Mouse (Mus musculus): ENCODE measurements at regions not wholly inside any gene's neighbourhood (a gene's known extent, or its start where the extent isn't known, plus 50 kb on each side); places are given as distances from the start of the nearest gene placed in this dataset.

DNA sequence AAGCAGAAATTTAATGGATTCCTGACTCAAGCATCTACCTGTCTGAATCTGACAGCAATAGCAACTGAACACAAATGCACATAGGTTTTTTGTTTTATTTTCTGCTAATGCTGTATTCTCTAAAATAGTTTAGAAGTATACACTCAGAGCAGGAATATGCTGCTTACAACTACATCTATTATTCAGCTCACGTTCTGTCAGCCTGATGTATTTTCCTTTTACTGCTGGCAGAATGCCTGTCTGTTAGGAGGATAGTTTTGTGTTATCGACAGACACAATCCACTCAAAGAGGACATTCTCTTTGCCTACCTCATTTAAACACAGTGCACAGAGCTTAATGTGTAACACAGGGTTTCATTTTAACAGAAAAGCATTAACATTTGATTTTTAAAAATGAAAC lies 269.8 kb upstream of the Chrm3 start:
- no peaks in the 10 kb centered on the region for H3K9me3 ChIP-seq
- no peaks in the 10 kb centered on the region for H3K27me3 ChIP-seq
- no peak overlapping the region for H3K27ac ChIP-seq (replicated peaks)
- no peak overlapping the region for H3K4me3 ChIP-seq
- no peak for ATAC-seq (ENCODE audit: low read depth)
- H3K9ac ChIP-seq = no peak overlapping the region
- H3K4me1 ChIP-seq (replicated peaks) = no peaks in the 10 kb centered on the region
- no peak overlapping the region for H3K4me2 ChIP-seq
- 48% methylated on average over 2 of the region's 2 CpGs for WGBS
- no peaks in the 10 kb centered on the region for H3K36me3 ChIP-seq

- no peak for ATAC-seq (ENCODE audit: low read depth)
- Histone ChIP-seq H3K27me3 (no peaks in the 10 kb centered on the region), H3K4me1 (replicated peaks) (no peaks in the 10 kb centered on the region), H3K9ac (no peak overlapping the region), H3K4me2 (no peak overlapping the region), H3K4me3 (no peak overlapping the region), H3K9me3 (no peaks in the 10 kb centered on the region), H3K27ac (replicated peaks) (no peak overlapping the region), H3K36me3 (no peaks in the 10 kb centered on the region)
Measured at GRCm38 (mm10) chr13:10619661-10620060, 259.0 kb upstream of the Chrm3 start.

GRCm38 (mm10) chr13:10618421-10618954 lies 257.8 kb upstream of the Chrm3 start:
- H3K4me2 ChIP-seq = no peak overlapping the region
- H3K9ac ChIP-seq = no peak overlapping the region
- H3K9me3 ChIP-seq = no peaks in the 10 kb centered on the region
- no peak overlapping the region for H3K27ac ChIP-seq (replicated peaks)
- no peaks in the 10 kb centered on the region for H3K36me3 ChIP-seq
- no peaks in the 10 kb centered on the region for H3K4me1 ChIP-seq (replicated peaks)
- 81% methylated on average over 3 of the region's 3 CpGs for WGBS
- ATAC-seq (ENCODE audit: low read depth) = no peak
- no peak overlapping the region for H3K4me3 ChIP-seq
- H3K27me3 ChIP-seq = no peaks in the 10 kb centered on the region

GRCm38 (mm10) chr13:10574951-10575350 lies 214.3 kb upstream of the Chrm3 start:
- H3K27me3 ChIP-seq = no peaks in the 10 kb centered on the region
- no peaks in the 10 kb centered on the region for H3K9me3 ChIP-seq
- no peak overlapping the region for H3K9ac ChIP-seq
- 88% methylated on average over 5 of the region's 5 CpGs for WGBS
- no peak overlapping the region for H3K27ac ChIP-seq (replicated peaks)
- no peaks in the 10 kb centered on the region for H3K36me3 ChIP-seq
- no peak overlapping the region for H3K4me3 ChIP-seq
- H3K4me2 ChIP-seq = no peak overlapping the region
- ATAC-seq (ENCODE audit: low read depth) = no peak
- H3K4me1 ChIP-seq (replicated peaks) = no peaks in the 10 kb centered on the region

- 86% methylated on average over 1 of the region's 1 CpGs for WGBS
- no peak for ATAC-seq (ENCODE audit: low read depth)
- Histone ChIP-seq H3K27me3 (no peaks in the 10 kb centered on the region), H3K4me2 (no peak overlapping the region), H3K27ac (replicated peaks) (no peak overlapping the region), H3K4me3 (no peak overlapping the region), H3K4me1 (replicated peaks) (no peaks in the 10 kb centered on the region), H3K36me3 (no peaks in the 10 kb centered on the region), H3K9me3 (no peaks in the 10 kb centered on the region), H3K9ac (no peak overlapping the region)
Measured at GRCm38 (mm10) chr13:10566825-10567224, 206.2 kb upstream of the Chrm3 start.

- Histone ChIP-seq H3K36me3 (no peaks in the 10 kb centered on the region), H3K4me1 (replicated peaks) (no peaks in the 10 kb centered on the region), H3K4me3 (no peak overlapping the region), H3K27ac (replicated peaks) (no peak overlapping the region), H3K9me3 (no peaks in the 10 kb centered on the region), H3K9ac (no peak overlapping the region), H3K27me3 (no peaks in the 10 kb centered on the region), H3K4me2 (no peak overlapping the region)
- 74% methylated on average over 1 of the region's 1 CpGs for WGBS
- no peak for ATAC-seq (ENCODE audit: low read depth)
Measured at GRCm38 (mm10) chr13:10557559-10557958, 196.9 kb upstream of the Chrm3 start.

- Histone ChIP-seq H3K36me3 (no peaks in the 10 kb centered on the region), H3K4me3 (no peak overlapping the region), H3K27ac (replicated peaks) (no peak overlapping the region), H3K9me3 (no peaks in the 10 kb centered on the region), H3K4me1 (replicated peaks) (no peaks in the 10 kb centered on the region), H3K27me3 (no peaks in the 10 kb centered on the region), H3K9ac (no peak overlapping the region), H3K4me2 (no peak overlapping the region)
- no peak for ATAC-seq (ENCODE audit: low read depth)
- 83% methylated on average over 2 of the region's 2 CpGs for WGBS
Measured at GRCm38 (mm10) chr13:10554595-10554994, 193.9 kb upstream of the Chrm3 start.

- Histone ChIP-seq H3K27ac (replicated peaks) (no peak overlapping the region), H3K4me3 (no peak overlapping the region), H3K4me2 (no peak overlapping the region), H3K9ac (no peak overlapping the region), H3K9me3 (no peaks in the 10 kb centered on the region), H3K36me3 (no peaks in the 10 kb centered on the region), H3K27me3 (no peaks in the 10 kb centered on the region), H3K4me1 (replicated peaks) (no peaks in the 10 kb centered on the region)
- no peak for ATAC-seq (ENCODE audit: low read depth)
- 100% methylated on average over 1 of the region's 1 CpGs for WGBS
Measured at GRCm38 (mm10) chr13:10542723-10543122, 182.1 kb upstream of the Chrm3 start.

DNA sequence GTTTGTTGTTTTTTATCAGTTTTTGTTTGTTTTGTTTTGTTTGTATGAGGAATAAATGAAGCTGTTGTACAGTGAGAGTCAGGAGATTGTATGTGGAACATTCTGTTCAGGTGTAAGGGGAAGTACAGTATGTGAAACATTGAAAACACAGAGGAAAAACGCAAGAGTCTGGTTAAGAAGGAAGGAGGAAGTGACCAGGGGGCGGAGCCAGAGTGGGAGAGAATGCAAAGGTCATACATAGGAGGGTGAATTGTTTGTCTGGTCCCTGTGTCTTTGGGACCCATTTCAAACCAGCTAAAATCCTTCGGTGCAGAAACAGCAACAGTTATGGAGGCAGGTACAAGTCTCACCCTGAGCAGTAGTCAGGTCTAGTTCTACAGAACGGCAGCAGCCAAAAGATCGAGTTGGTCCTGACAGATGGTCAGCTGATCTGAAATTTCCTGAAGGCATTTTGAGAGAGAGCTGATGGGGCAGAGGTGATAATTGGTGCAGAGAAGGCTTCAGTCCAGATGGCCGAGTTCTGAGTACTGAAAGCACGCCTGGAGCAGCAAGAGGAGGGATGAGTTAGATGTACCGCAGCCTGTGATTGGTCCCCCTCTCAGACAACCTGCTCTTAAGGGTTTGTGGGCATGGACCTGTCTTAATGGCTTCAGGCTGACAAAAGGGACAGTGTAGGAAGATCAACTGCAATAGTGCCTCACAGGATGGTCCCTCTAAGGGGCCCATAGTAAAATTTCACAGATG lies 179.7 kb upstream of the Chrm3 start:
- H3K27me3 ChIP-seq = no peaks in the 10 kb centered on the region
- H3K4me1 ChIP-seq (replicated peaks) = no peaks in the 10 kb centered on the region
- no peaks in the 10 kb centered on the region for H3K36me3 ChIP-seq
- H3K27ac ChIP-seq (replicated peaks) = no peak overlapping the region
- WGBS = 79% methylated on average over 8 of the region's 8 CpGs
- no peaks in the 10 kb centered on the region for H3K9me3 ChIP-seq
- no peak overlapping the region for H3K4me3 ChIP-seq
- no peak overlapping the region for H3K4me2 ChIP-seq
- no peak overlapping the region for H3K9ac ChIP-seq
- ATAC-seq (ENCODE audit: low read depth) = no peak

DNA sequence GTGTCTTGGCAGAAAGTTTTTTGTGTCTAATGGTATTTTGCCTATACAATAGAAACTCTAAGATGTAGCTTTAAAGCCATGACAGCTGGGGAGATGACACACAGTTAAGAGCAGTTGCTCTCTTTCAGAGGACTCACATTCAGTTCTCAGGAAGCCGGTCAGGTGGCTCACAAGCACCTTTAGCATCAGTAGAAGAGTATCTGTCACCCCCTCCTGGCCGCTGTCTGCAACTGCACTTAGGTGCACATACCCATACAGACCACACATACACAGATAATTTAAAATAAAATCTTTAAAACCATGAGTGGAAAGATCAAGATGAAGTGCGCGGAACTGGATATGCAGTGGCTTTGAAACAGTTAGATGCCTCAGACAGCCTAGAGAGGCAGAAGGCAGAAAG lies 178.3 kb upstream of the Chrm3 start:
- H3K4me3 ChIP-seq = no peak overlapping the region
- H3K27ac ChIP-seq (replicated peaks) = no peak overlapping the region
- H3K9ac ChIP-seq = no peak overlapping the region
- H3K27me3 ChIP-seq = no peaks in the 10 kb centered on the region
- 82% methylated on average over 4 of the region's 4 CpGs for WGBS
- no peaks in the 10 kb centered on the region for H3K9me3 ChIP-seq
- H3K4me1 ChIP-seq (replicated peaks) = no peaks in the 10 kb centered on the region
- no peak overlapping the region for H3K4me2 ChIP-seq
- H3K36me3 ChIP-seq = no peaks in the 10 kb centered on the region
- no peak for ATAC-seq (ENCODE audit: low read depth)

DNA sequence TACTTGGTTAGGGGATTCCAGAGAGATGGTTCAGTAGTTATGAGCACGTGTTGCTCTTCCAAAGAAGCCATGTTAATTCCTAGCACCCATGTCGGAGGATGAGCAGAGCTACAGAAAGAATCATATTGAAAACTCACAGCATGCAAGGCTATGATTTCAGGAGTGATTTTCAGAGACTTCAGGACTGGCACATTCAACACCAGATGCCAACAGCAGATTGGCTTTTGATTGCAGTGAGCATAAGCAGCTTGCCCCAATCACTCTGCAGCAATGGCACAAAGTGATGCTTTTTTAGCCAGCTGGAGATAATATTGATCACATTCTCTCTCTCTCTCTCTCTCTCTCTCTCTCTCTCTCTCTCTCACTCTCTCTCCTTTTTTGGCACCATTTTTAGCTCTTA lies 166.6 kb upstream of the Chrm3 start:
- H3K9ac ChIP-seq = no peak overlapping the region
- H3K4me2 ChIP-seq = no peak overlapping the region
- H3K36me3 ChIP-seq = no peaks in the 10 kb centered on the region
- no peak overlapping the region for H3K27ac ChIP-seq (replicated peaks)
- no peaks in the 10 kb centered on the region for H3K27me3 ChIP-seq
- no peaks in the 10 kb centered on the region for H3K4me1 ChIP-seq (replicated peaks)
- WGBS = 89% methylated on average over 2 of the region's 2 CpGs
- ATAC-seq (ENCODE audit: low read depth) = no peak
- no peaks in the 10 kb centered on the region for H3K9me3 ChIP-seq
- no peak overlapping the region for H3K4me3 ChIP-seq

DNA sequence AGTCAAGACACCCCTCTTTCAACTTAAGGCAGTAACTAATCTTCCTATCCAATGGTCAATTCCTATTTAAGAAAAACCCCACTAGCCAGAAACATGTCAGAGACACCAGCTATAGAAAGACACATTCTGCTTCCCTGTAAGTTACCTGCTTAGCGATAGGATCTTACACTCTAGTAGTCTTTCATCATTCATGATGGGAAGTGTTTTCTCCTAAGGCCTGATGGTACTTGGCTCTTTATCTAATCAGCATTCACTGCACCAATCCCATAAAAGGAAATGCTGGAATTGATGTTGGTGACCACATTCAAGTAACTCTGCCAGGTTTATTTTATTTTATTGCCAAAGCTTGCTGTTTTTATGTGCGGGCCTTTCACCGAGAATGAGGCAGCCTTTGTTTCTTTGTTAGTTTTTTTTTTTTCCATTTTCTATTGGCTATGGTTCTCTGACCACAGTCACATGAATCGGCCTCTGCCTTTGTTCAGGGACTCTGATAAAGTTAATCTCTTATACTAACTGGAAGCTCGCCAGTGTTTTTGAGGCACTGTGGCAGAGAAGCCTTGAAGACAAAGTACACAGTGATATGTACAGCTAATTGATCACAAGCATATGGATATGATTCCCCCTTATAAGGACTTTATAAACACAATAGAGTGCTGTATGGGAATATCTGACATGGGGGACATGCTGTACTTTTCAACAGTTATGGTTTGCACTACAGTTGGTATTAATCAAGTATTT lies 166.0 kb upstream of the Chrm3 start:
- Histone ChIP-seq H3K9ac (no peak overlapping the region), H3K36me3 (no peaks in the 10 kb centered on the region), H3K4me2 (no peak overlapping the region), H3K4me1 (replicated peaks) (no peaks in the 10 kb centered on the region), H3K9me3 (no peaks in the 10 kb centered on the region), H3K27ac (replicated peaks) (no peak overlapping the region), H3K4me3 (no peak overlapping the region), H3K27me3 (no peaks in the 10 kb centered on the region)
- ATAC-seq (ENCODE audit: low read depth) = no peak
- WGBS = 56% methylated on average over 5 of the region's 5 CpGs

Measured in neural tube, embryonic 13.5 days (tissue).